Mouse (Mus musculus) kidney, adult 2 months (tissue): Measurements from ENCODE around the gene Flot2.

Source experiments
- CTCF ChIP-seq: fragments of 200-500 bp; conservative IDR thresholded peaks from 2 replicates; pipeline ENCODE4 v1.5.1; 2011; ENCODE audit warnings: low read depth, mild to moderate bottlenecking, control low read depth, low read length, moderate library complexity, mixed read lengths; ENCODE audit not compliant: insufficient read depth, insufficient read length
- POLR2A ChIP-seq: fragments of 200-500 bp; IDR thresholded peaks from one replicate; pipeline ENCODE4 v1.6.1; 2011; ENCODE audit warnings: low read depth, low read length, control low read depth

DNA sequence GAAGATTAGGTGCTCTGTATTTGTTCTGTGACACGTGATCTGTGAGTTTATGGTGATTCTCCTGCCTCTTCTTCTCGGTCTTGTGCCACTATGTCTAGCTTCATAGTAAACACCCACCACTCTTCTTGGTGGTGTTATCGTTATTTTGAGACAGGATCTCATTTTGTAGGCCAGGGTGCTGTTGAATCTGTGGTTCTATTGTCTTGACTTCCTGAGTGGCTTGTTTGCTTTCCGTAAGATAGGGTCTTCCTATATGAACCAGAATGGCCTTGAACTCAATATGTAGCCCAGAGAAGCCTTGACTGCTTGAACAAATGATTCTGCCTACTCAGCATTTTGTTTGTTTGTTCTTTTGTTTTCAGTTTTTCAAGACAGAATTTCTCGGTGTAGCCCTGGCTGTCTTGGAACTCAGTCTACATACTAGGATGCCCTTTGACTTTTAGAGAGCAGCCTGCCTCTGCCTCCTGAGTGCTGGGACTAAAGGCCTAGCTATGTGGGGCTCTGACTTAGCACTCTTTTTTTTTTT, 50.1 kb downstream of the Flot2 start:
- TF ChIP-seq CTCF = no peak
- no peak for TF ChIP-seq POLR2A
